Mouse (Mus musculus): ENCODE measurements around the gene Trim2.

Gene Trim2

GRCm38 (mm10) chr3:84258518-84259031 lies 48.1 kb downstream of the Trim2 start:
- no peak for DNase-seq (ENCODE audit: low read depth, low spot score)

- DNase-seq (ENCODE audit: low read depth, low spot score) = no peak
These were observed 48.6 kb downstream of the Trim2 start for GRCm38 (mm10) chr3:84257989-84258517.

GRCm38 (mm10) chr3:84254520-84254878 lies 52.2 kb downstream of the Trim2 start:
- DNase-seq (ENCODE audit: low read depth, low spot score) = no peak

- DNase-seq (ENCODE audit: low read depth, low spot score) = no peak
These were observed 52.8 kb downstream of the Trim2 start for GRCm38 (mm10) chr3:84253655-84254519.

GRCm38 (mm10) chr3:84252776-84253654 lies 53.7 kb downstream of the Trim2 start:
- no peak for DNase-seq (ENCODE audit: low read depth, low spot score)

- no peak for DNase-seq (ENCODE audit: low read depth, low spot score)
These were observed 55.0 kb downstream of the Trim2 start for GRCm38 (mm10) chr3:84251721-84252120.

GRCm38 (mm10) chr3:84250275-84250674 lies 56.4 kb downstream of the Trim2 start:
- DNase-seq (ENCODE audit: low read depth, low spot score) = no peak

GRCm38 (mm10) chr3:84247789-84248188 lies 58.9 kb downstream of the Trim2 start:
- no peak for DNase-seq (ENCODE audit: low read depth, low spot score)

GRCm38 (mm10) chr3:84246421-84246861 lies 60.2 kb downstream of the Trim2 start:
- no peak for DNase-seq (ENCODE audit: low read depth, low spot score)

- no peak for DNase-seq (ENCODE audit: low read depth, low spot score)
These were observed 63.6 kb downstream of the Trim2 start for GRCm38 (mm10) chr3:84243116-84243515.

- no peak for DNase-seq (ENCODE audit: low read depth, low spot score)
These were observed 64.2 kb downstream of the Trim2 start for GRCm38 (mm10) chr3:84242497-84242896.

GRCm38 (mm10) chr3:84241098-84241497 lies 65.6 kb downstream of the Trim2 start:
- DNase-seq (ENCODE audit: low read depth, low spot score) = no peak

GRCm38 (mm10) chr3:84235420-84236304 lies 71.0 kb downstream of the Trim2 start:
- no peak for DNase-seq (ENCODE audit: low read depth, low spot score)

- no peak for DNase-seq (ENCODE audit: low read depth, low spot score)
These were observed 72.1 kb downstream of the Trim2 start for GRCm38 (mm10) chr3:84234562-84234961.

- no peak for DNase-seq (ENCODE audit: low read depth, low spot score)
These were observed 72.8 kb downstream of the Trim2 start for GRCm38 (mm10) chr3:84233663-84234415.

- no peak for DNase-seq (ENCODE audit: low read depth, low spot score)
These were observed 74.4 kb downstream of the Trim2 start for GRCm38 (mm10) chr3:84232312-84232711.

GRCm38 (mm10) chr3:84230988-84231387 lies 75.7 kb downstream of the Trim2 start:
- no peak for DNase-seq (ENCODE audit: low read depth, low spot score)

- peak; percentile 68 for DNase-seq (ENCODE audit: low read depth, low spot score)
These were observed 77.8 kb downstream of the Trim2 start for GRCm38 (mm10) chr3:84228911-84229310.

- DNase-seq (ENCODE audit: low read depth, low spot score) = peak; percentile 96
These were observed 78.3 kb downstream of the Trim2 start for GRCm38 (mm10) chr3:84228203-84228870.

- DNase-seq (ENCODE audit: low read depth, low spot score) = no peak
These were observed 79.0 kb downstream of the Trim2 start for GRCm38 (mm10) chr3:84227628-84228027.
